In genomic region chr16:34081683-34082438, GRCm38 (mm10) we compare ENCODE assay signal across 8 mouse cellular contexts.
A peak's percentile ranks its signal among the peaks of the same experiment; 100 is the strongest.
DNase-seq lines count a peak whose midpoint lies in the region; ATAC-seq lines count a peak whose summit lies in the region.

No protein-coding gene starts in this region.

- H3K4me1 ChIP-seq in megakaryocyte, embryonic 14.5 days = peaks cover 100% of the 10 kb centered on the region
- peaks cover 9% of the 10 kb centered on the region; the same call in 1 of the 2 replicates for H3K4me1 ChIP-seq in midbrain, embryonic 15.5 days

- no peaks in the 10 kb centered on the region for H3K9me3 ChIP-seq in megakaryocyte, embryonic 14.5 days
- H3K9me3 ChIP-seq in midbrain, embryonic 15.5 days = no peaks in the 10 kb centered on the region

- no peak for ATAC-seq in megakaryocyte, adult 5-6 weeks (ENCODE audit: poor library complexity, severe bottlenecking)
- peak; percentile 53; the same call in 1 of the 2 replicates for ATAC-seq in midbrain, embryonic 15.5 days (replicated peaks)

- no peak overlapping the region for H3K9ac ChIP-seq in midbrain, embryonic 15.5 days

- peak; percentile 50 for DNase-seq in heart, adult 8-10 months (ENCODE audit: low spot score)
- DNase-seq in kidney, adult 9 months = peak; percentile 43
- no peak for DNase-seq in right cerebral cortex, adult 2 months (ENCODE audit: low spot score in 2 of 2)
- no peak for DNase-seq in testis, postnatal 10 days (ENCODE audit: low spot score)
- no peak for DNase-seq in spleen, postnatal 14 days (ENCODE audit: low spot score in 2 of 2)

- no peak overlapping the region for H3K4me2 ChIP-seq in midbrain, embryonic 15.5 days

- no peaks in the 10 kb centered on the region for H3K27me3 ChIP-seq in megakaryocyte, embryonic 14.5 days (replicated peaks)
- H3K27me3 ChIP-seq in midbrain, embryonic 15.5 days (replicated peaks) = no peaks in the 10 kb centered on the region

- peaks cover 94% of the 10 kb centered on the region for H3K36me3 ChIP-seq in megakaryocyte, embryonic 14.5 days (replicated peaks; ENCODE audit: low read length)
- no peaks in the 10 kb centered on the region for H3K36me3 ChIP-seq in midbrain, embryonic 15.5 days (replicated peaks)

- peak overlapping the region; percentile 87 for H3K4me3 ChIP-seq in megakaryocyte, embryonic 14.5 days (replicated peaks)
- no peak overlapping the region for H3K4me3 ChIP-seq in midbrain, embryonic 15.5 days

- H3K27ac ChIP-seq in midbrain, embryonic 15.5 days = no peak overlapping the region

- 51% methylated on average over 19 of the region's 19 CpGs for WGBS in midbrain, embryonic 15.5 days

Comparison
In these comparisons a context has a peak if more than half of its experiments do, and no peak if none do; other contexts are left out.
1. DNase-seq: peak in heart, adult 8-10 months (single experiment) and kidney, adult 9 months (single experiment); none in right cerebral cortex, adult 2 months (0 of 2), testis, postnatal 10 days (single experiment) and spleen, postnatal 14 days (0 of 2).